Mouse (Mus musculus): ENCODE measurements around the gene Jund.

DNA sequence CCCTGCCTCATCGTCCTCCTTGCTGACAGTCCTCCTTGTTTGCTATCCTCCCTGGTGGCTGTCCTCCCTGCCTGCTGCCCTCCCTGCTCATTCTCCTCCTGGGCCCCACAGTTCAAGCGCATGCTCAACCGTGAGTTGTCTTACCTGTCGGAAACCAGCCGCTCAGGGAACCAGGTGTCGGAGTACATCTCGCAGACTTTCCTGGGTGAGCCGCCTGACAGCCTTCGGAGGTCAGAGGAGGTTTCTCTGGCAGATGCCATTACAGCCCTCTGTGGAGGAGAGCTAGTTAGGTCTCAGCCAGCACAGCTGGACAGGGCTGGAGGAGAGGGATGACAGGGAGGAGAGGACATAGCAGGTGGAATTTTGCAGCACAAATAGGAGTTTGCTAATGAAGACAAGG, 47.9 kb downstream of the Jund start:
- TF ChIP-seq GATA1 (IDR thresholded peaks at IDR 0.05; ENCODE audit: low read length) (no peak), TAL1 (IDR thresholded peaks at IDR 0.05; ENCODE audit: low read length) (no peak)
